Mouse (Mus musculus) midbrain, embryonic 14.5 days (tissue): ENCODE measurements at regions not wholly inside any gene's neighbourhood (a gene's known extent, or its start where the extent isn't known, plus 50 kb on each side); places are given as distances from the start of the nearest gene placed in this dataset.

ENCODE experiments used
- ATAC-seq: fragments of 200-750 bp; cut with Nextera tagmentation; 2 replicates; pipeline ENCODE4 v1.8.0; 2017; ENCODE audit warnings: moderate number of reproducible peaks, moderate library complexity; ENCODE audit not compliant: low FRiP score, low TSS enrichment
- DNase-seq: peaks from one replicate; pipeline ENCODE4 v3.0.0-alpha.2; 2015
- H3K27ac ChIP-seq: fragments of 300-500 bp; sonication (generic); replicated peaks from 2 replicates; pipeline ENCODE4 v1.5.1; 2014; ENCODE audit warnings: mild to moderate bottlenecking, low read depth, low read length, moderate library complexity
- H3K27me3 ChIP-seq: fragments of 300-500 bp; sonication (generic); 2 replicates; pipeline ENCODE4 v1.6.1; 2014; ENCODE audit warnings: low read length, control low read depth, mixed read lengths; ENCODE audit not compliant: control insufficient read depth, insufficient read depth
- H3K36me3 ChIP-seq: fragments of 300-500 bp; sonication (generic); 2 replicates; pipeline ENCODE4 v1.6.1; 2014; ENCODE audit warnings: low read length, control low read depth; ENCODE audit not compliant: control insufficient read depth, insufficient read depth
- H3K4me1 ChIP-seq: fragments of 300-500 bp; sonication (generic); 2 replicates; pipeline ENCODE4 v1.6.1; 2014; ENCODE audit warnings: mild to moderate bottlenecking, antibody characterized with exemption, low read length, control low read depth; ENCODE audit not compliant: control insufficient read depth, insufficient read depth
- H3K4me2 ChIP-seq: fragments of 300-500 bp; sonication (generic); 2 replicates; pipeline ENCODE4 v1.6.1; 2014; ENCODE audit warnings: mild to moderate bottlenecking, low read length, moderate library complexity
- H3K4me3 ChIP-seq: fragments of 300-500 bp; sonication (generic); replicated peaks from 2 replicates; pipeline ENCODE4 v1.5.1; 2014; ENCODE audit warnings: low read depth, low read length
- H3K9ac ChIP-seq: fragments of 300-500 bp; sonication (generic); replicated peaks from 2 replicates; pipeline ENCODE4 v1.6.1; 2014; ENCODE audit warnings: mild to moderate bottlenecking, low read length, moderate library complexity
- H3K9me3 ChIP-seq: fragments of 300-500 bp; sonication (generic); 2 replicates; pipeline ENCODE4 v1.6.1; 2016; ENCODE audit warnings: low read length, control low read depth, mixed read lengths; ENCODE audit not compliant: control insufficient read depth
- WGBS: fragments of 180-500 bp; shearing (Covaris S2); extraction: QIAGEN DNeasy Blood & Tissue Kit; methylation state at CpG from one replicate; pipeline ENCODE4 v1.1.7; 2014; 5-methylcytosine and 5-hydroxymethylcytosine counted together

DNA sequence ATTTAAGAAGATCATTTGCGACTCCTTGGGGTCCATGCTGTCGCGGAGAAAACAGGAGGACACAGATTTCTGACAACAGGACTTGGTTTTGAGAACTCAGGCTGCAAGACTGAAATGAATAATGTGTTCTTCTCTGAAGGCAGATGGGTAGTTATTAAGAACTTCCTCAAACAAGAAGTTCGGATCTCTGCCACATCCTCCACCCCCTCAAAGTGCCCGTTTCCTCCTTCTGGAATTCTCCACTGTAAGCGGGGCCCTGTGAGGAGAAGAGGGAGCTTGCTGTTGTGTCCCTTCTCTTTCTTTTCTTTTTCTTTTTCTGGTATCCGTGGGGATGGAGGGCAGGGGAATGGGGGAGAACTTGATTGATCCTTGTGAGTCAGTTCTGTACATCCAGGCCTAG is 118.9 kb downstream of the 1700020N01Rik start:
- ATAC-seq (no peak), DNase-seq (no peak)
- Histone ChIP-seq H3K4me1 (no peaks in the 10 kb centered on the region), H3K4me3 (no peak overlapping the region), H3K27ac (no peak overlapping the region), H3K27me3 (no peaks in the 10 kb centered on the region), H3K9ac (no peak overlapping the region), H3K9me3 (0 out of 2 replicates have a peak, but pooled peaks cover 2% of the 10 kb centered on the region), H3K4me2 (no peak overlapping the region), H3K36me3 (no peaks in the 10 kb centered on the region)
- WGBS: 88% methylated on average over 7 of the region's 7 CpGs

- no peak for ATAC-seq
- Histone ChIP-seq H3K27ac (no peak overlapping the region), H3K9ac (no peak overlapping the region), H3K36me3 (no peaks in the 10 kb centered on the region), H3K9me3 (0 out of 2 replicates have a peak, but pooled peaks cover 2% of the 10 kb centered on the region), H3K4me1 (no peaks in the 10 kb centered on the region), H3K4me3 (no peak overlapping the region), H3K27me3 (no peaks in the 10 kb centered on the region), H3K4me2 (no peak overlapping the region)
- DNase-seq: no peak
- WGBS: 68% methylated on average over 3 of the region's 3 CpGs
Measured at GRCm38 (mm10) chr10:21712828-21713227, 119.9 kb downstream of the 1700020N01Rik start.

DNA sequence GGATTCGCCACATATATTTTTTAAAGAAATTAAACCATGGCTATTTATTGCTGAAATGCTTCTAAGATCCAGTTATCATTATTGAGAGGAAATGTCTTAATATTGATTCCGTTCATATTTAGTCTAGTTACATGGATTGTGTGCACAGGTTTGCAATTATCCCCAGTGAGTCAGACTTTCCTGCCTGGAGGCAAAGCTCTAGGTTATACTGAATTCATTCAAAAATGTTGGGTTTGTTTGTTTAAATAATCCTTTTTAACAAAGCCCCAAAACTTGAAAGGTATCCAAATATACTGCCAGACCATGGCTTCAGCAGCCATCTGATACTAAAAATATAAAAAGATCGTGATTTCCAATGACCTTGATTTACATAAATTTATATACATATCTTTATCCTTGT is 122.5 kb downstream of the 1700020N01Rik start:
- Histone ChIP-seq H3K27ac (no peak overlapping the region), H3K27me3 (no peaks in the 10 kb centered on the region), H3K36me3 (no peaks in the 10 kb centered on the region), H3K9me3 (no peaks in the 10 kb centered on the region), H3K9ac (no peak overlapping the region), H3K4me2 (no peak overlapping the region), H3K4me3 (no peak overlapping the region), H3K4me1 (no peaks in the 10 kb centered on the region)
- no peak for DNase-seq
- ATAC-seq: no peak
- WGBS: 88% methylated on average over 3 of the region's 3 CpGs

- no peak overlapping the region for H3K27ac ChIP-seq
Measured at GRCm38 (mm10) chr10:21718189-21718588, 125.2 kb downstream of the 1700020N01Rik start.

DNA sequence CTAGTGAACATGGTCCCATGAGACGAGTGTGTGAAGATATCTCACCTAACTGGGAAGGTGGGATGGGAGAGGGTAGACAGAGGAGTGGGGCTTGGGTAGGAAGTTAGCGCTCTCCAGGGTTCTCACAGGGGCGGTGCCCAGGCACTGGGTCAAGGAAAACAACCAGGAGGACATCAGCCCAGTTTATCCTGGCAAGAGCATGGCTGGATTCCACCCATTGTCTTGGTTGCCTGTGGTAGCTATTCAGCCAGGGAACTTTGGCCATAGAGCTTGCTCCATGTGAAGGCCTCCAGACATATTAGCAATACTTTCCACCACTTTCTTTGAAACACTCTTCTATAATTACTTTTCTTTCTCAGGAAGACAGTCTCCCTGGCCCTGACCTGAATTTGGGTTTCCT is 131.4 kb downstream of the 1700020N01Rik start:
- ATAC-seq (no peak), DNase-seq (no peak)
- H3K9me3 ChIP-seq: no peaks in the 10 kb centered on the region
- WGBS: 93% methylated on average over 3 of the region's 3 CpGs
- no peak overlapping the region for H3K9ac ChIP-seq
- no peaks in the 10 kb centered on the region for H3K36me3 ChIP-seq
- H3K27me3 ChIP-seq: no peaks in the 10 kb centered on the region
- no peak overlapping the region for H3K27ac ChIP-seq
- no peak overlapping the region for H3K4me2 ChIP-seq
- H3K4me1 ChIP-seq: no peaks in the 10 kb centered on the region
- no peak overlapping the region for H3K4me3 ChIP-seq

More at GRCm38 (mm10) chr10:21718189-21718588, 125.2 kb downstream of the 1700020N01Rik start:
- ATAC-seq: no peak
- DNase-seq: peak; percentile 45
- Histone ChIP-seq H3K9me3 (no peaks in the 10 kb centered on the region), H3K27me3 (no peaks in the 10 kb centered on the region), H3K4me1 (no peaks in the 10 kb centered on the region), H3K9ac (no peak overlapping the region), H3K4me2 (no peak overlapping the region), H3K36me3 (no peaks in the 10 kb centered on the region), H3K4me3 (no peak overlapping the region)
- WGBS: 21% methylated on average over 4 of the region's 4 CpGs

- WGBS: 91% methylated on average over 3 of the region's 3 CpGs
- Histone ChIP-seq H3K27ac (no peak overlapping the region), H3K4me1 (no peaks in the 10 kb centered on the region), H3K9me3 (no peaks in the 10 kb centered on the region), H3K4me3 (no peak overlapping the region), H3K36me3 (no peaks in the 10 kb centered on the region), H3K9ac (no peak overlapping the region), H3K4me2 (no peak overlapping the region), H3K27me3 (no peaks in the 10 kb centered on the region)
- DNase-seq (no peak), ATAC-seq (no peak)
Measured at GRCm38 (mm10) chr10:21724999-21725398, 132.1 kb downstream of the 1700020N01Rik start.

GRCm38 (mm10) chr10:21740256-21740655 is 141.7 kb upstream of the Sgk1 start:
- Histone ChIP-seq H3K4me2 (no peak overlapping the region), H3K27ac (no peak overlapping the region), H3K4me3 (no peak overlapping the region), H3K27me3 (no peaks in the 10 kb centered on the region), H3K9ac (no peak overlapping the region), H3K9me3 (no peaks in the 10 kb centered on the region), H3K4me1 (no peaks in the 10 kb centered on the region), H3K36me3 (no peaks in the 10 kb centered on the region)
- DNase-seq: no peak
- ATAC-seq: no peak
- WGBS: 35% methylated on average over 5 of the region's 5 CpGs

DNA sequence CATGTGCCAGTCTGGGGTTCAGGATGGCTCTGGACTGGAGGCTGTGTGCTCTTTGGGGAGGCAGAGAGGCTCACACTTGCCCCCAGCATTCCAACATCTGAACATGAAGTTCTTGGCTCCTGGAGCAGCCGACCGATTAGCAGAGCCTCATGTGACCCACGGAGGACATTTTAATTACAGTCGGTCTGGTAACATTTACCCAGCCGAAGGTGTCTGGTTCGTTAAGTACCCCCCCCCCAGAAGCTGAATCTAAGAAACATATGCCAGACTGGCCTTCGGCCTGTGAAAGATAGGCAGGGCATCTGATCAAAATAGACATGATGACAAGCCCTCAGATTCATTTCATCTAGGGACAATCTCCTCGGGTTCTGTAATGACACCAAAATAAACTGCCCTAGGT is 140.4 kb upstream of the Sgk1 start:
- no peaks in the 10 kb centered on the region for H3K4me1 ChIP-seq
- H3K9me3 ChIP-seq: no peaks in the 10 kb centered on the region
- H3K4me2 ChIP-seq: no peak overlapping the region
- no peaks in the 10 kb centered on the region for H3K27me3 ChIP-seq
- DNase-seq (no peak), ATAC-seq (peak; percentile 24; the same call in 1 of the 2 replicates)
- 55% methylated on average over 8 of the region's 8 CpGs for WGBS
- no peaks in the 10 kb centered on the region for H3K36me3 ChIP-seq
- H3K4me3 ChIP-seq: no peak overlapping the region
- 0 out of 2 replicates have a peak overlapping the region, but pooled peaks have one; percentile 1 for H3K27ac ChIP-seq
- H3K9ac ChIP-seq: no peak overlapping the region

DNA sequence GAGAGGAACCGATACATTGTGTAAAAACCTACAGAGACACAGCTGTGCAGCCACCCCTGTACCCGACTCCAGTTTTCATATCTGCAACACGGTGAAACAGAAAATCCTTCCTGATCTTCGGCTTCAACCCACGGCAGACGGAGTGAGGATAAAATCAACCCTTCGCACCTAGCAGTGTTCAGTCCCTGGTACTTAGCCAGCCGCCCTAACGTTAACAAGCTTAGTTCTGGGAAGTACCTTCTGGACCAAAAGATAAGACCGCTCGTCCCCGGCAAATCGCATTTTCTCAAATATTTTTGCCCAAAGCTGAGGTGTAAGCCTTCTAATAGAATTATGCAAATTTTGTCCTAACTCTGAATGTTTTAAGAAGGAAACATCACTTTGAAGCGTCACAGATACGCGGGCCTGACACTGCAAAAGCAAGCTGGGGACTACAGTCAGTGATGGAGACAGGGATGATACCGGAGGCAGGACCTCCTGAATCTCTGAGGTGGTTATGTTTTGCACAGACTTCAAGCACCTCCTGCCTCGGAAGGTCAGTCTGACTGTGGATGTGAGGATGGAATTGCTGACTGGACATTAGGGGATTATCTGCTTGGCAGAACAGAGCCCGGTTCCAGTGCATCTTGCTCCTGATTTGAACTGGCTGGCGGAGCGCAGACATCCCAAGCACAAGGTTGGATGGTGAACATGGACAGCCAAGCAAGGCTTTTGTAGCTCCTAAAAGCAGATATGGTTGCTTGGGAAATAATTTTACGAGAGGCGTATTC is 139.8 kb upstream of the Sgk1 start:
- peaks cover 3% of the 10 kb centered on the region; the same call in 1 of the 2 replicates for H3K4me1 ChIP-seq
- H3K27me3 ChIP-seq: no peaks in the 10 kb centered on the region
- H3K4me3 ChIP-seq: no peak overlapping the region
- no peak overlapping the region for H3K9ac ChIP-seq
- peak overlapping the region; percentile 45; the same call in 1 of the 2 replicates for H3K27ac ChIP-seq
- ATAC-seq (peak; percentile 72), DNase-seq (peak; percentile 65)
- H3K36me3 ChIP-seq: no peaks in the 10 kb centered on the region
- 74% methylated on average over 23 of the region's 23 CpGs for WGBS
- H3K9me3 ChIP-seq: no peaks in the 10 kb centered on the region
- H3K4me2 ChIP-seq: no peak overlapping the region
